Mouse (Mus musculus): ENCODE data around the gene Pdgfb. TPM values are rescaled to one million over a fixed set of nuclear protein-coding genes. Genes with fewer than 3 reads are reported as not detected.

Gene Pdgfb
- total and polyA plus RNA-seq, 3 experiments, result 0.23 to 0.72 TPM; not detected in 1

GRCm38 (mm10) chr15:80008461-80008860 is 6.3 kb downstream of the Pdgfb start:
- no peaks in the 10 kb centered on the region for H3K9me3 ChIP-seq (replicated peaks; ENCODE audit: insufficient read depth, low read length)
- peaks cover 0 to 1% of the 10 kb centered on the region in 2 experiments; a peak in 2 of 4 replicates for H3K27me3 ChIP-seq (ENCODE audit: control insufficient read depth in 1 of 2, insufficient read depth in 2 of 2, low read length in 2 of 2)
- H3K4me3 ChIP-seq (ENCODE audit: control insufficient read depth in 1 of 2, insufficient read depth in 1 of 2, low read depth in 2 of 2, low read length in 2 of 2), result no peak overlapping the region
- TF ChIP-seq BHLHE40 (IDR thresholded peaks at IDR 0.05; ENCODE audit: borderline replicate concordance, low read depth, low read length) (no peak), HCFC1 (IDR thresholded peaks at IDR 0.05; ENCODE audit: low read depth, low read length) (no peak), E2F4 (IDR thresholded peaks at IDR 0.05; ENCODE audit: borderline replicate concordance, low read depth, low read length) (no peak), EP300 (IDR thresholded peaks at IDR 0.05; ENCODE audit: low read depth in 1 of 2, low read length in 2 of 2) (no peak), GATA1 (IDR thresholded peaks at IDR 0.05; ENCODE audit: low read depth, low read length) (no peak), MEF2A (IDR thresholded peaks at IDR 0.05; ENCODE audit: extremely low read depth, insufficient replicate concordance, low read depth, low read length, poor library complexity, severe bottlenecking) (no peak), RAD21 (IDR thresholded peaks at IDR 0.05; ENCODE audit: low read depth, low read length) (no peak), ZC3H11A (IDR thresholded peaks at IDR 0.05; ENCODE audit: low read depth, low read length) (no peak), ZKSCAN1 (IDR thresholded peaks at IDR 0.05; ENCODE audit: low read depth, low read length) (no peak)
- H3K27ac ChIP-seq (ENCODE audit: control insufficient read depth, low read depth, low read length), result no peak overlapping the region
- no peaks in the 10 kb centered on the region for H3K79me2 ChIP-seq (ENCODE audit: control insufficient read depth, insufficient read depth, low read length, poor library complexity)
- H3K4me1 ChIP-seq (ENCODE audit: control insufficient read depth in 1 of 2, insufficient read depth in 2 of 2, low read length in 2 of 2), result peaks cover 10 to 19% of the 10 kb centered on the region in 2 experiments
- DNase-seq (ENCODE audit: low read depth, low spot score), result no peak
- no peak overlapping the region for H3K9ac ChIP-seq (ENCODE audit: control insufficient read depth, low read depth, low read length, poor library complexity, severe bottlenecking)
- peaks cover 0 to 15% of the 10 kb centered on the region in 2 experiments; a peak in 2 of 4 replicates for H3K36me3 ChIP-seq (ENCODE audit: control insufficient read depth in 1 of 2, insufficient read depth in 2 of 2, low read length in 2 of 2)

- H3K9me3 ChIP-seq (replicated peaks; ENCODE audit: insufficient read depth, low read length), result no peaks in the 10 kb centered on the region
- no peak overlapping the region for H3K9ac ChIP-seq (ENCODE audit: control insufficient read depth, low read depth, low read length, poor library complexity, severe bottlenecking)
- H3K27ac ChIP-seq (ENCODE audit: control insufficient read depth, low read depth, low read length), result peak overlapping the region; percentile 22; the same call in 1 of the 2 replicates
- H3K36me3 ChIP-seq (ENCODE audit: control insufficient read depth in 1 of 2, insufficient read depth in 2 of 2, low read length in 2 of 2), result peaks cover 0 to 15% of the 10 kb centered on the region in 2 experiments; a peak in 2 of 4 replicates
- H3K27me3 ChIP-seq (ENCODE audit: control insufficient read depth in 1 of 2, insufficient read depth in 2 of 2, low read length in 2 of 2), result no peaks in the 10 kb centered on the region
- DNase-seq (ENCODE audit: low read depth, low spot score), result peak; percentile 83
- H3K4me3 ChIP-seq (ENCODE audit: control insufficient read depth in 1 of 2, insufficient read depth in 1 of 2, low read depth in 2 of 2, low read length in 2 of 2), result no peak overlapping the region
- no peaks in the 10 kb centered on the region for H3K79me2 ChIP-seq (ENCODE audit: control insufficient read depth, insufficient read depth, low read length, poor library complexity)
- H3K4me1 ChIP-seq (ENCODE audit: control insufficient read depth in 1 of 2, insufficient read depth in 2 of 2, low read length in 2 of 2), result peaks cover 10 to 20% of the 10 kb centered on the region in 2 experiments
- TF ChIP-seq TAL1 (IDR thresholded peaks at IDR 0.05; ENCODE audit: low read length), result peak; percentile 91
- TF ChIP-seq ZC3H11A (IDR thresholded peaks at IDR 0.05; ENCODE audit: low read depth, low read length), result no peak
- TF ChIP-seq ELF1 (IDR thresholded peaks at IDR 0.05; ENCODE audit: low read depth, low read length), result no peak
- no peak for TF ChIP-seq ZKSCAN1 (IDR thresholded peaks at IDR 0.05; ENCODE audit: low read depth, low read length)
- TF ChIP-seq ZMIZ1 (IDR thresholded peaks at IDR 0.05; ENCODE audit: low read depth, low read length), result no peak
- TF ChIP-seq MEF2A (IDR thresholded peaks at IDR 0.05; ENCODE audit: extremely low read depth, insufficient replicate concordance, low read depth, low read length, poor library complexity, severe bottlenecking), result peak; percentile 82; the same call in 1 of the 2 replicates
- TF ChIP-seq GATA1 (IDR thresholded peaks at IDR 0.05; ENCODE audit: low read depth, low read length), result peak; percentile 50
- TF ChIP-seq POLR2A (IDR thresholded peaks at IDR 0.05; ENCODE audit: control insufficient read depth in 1 of 2, insufficient read depth in 1 of 2, low read depth in 1 of 2, low read length in 2 of 2, poor library complexity in 1 of 2), result no peak
- no peak for TF ChIP-seq RAD21 (IDR thresholded peaks at IDR 0.05; ENCODE audit: low read depth, low read length)
- peak; percentile 58 for TF ChIP-seq SIN3A (IDR thresholded peaks at IDR 0.05; ENCODE audit: low read length)
- peak; percentile 74 to 87 for TF ChIP-seq EP300 (IDR thresholded peaks at IDR 0.05; ENCODE audit: low read depth in 1 of 2, low read length in 2 of 2)
- no peak for TF ChIP-seq E2F4 (IDR thresholded peaks at IDR 0.05; ENCODE audit: borderline replicate concordance, low read depth, low read length)
- TF ChIP-seq NRF1 (IDR thresholded peaks at IDR 0.05; ENCODE audit: insufficient read depth, low read depth, low read length, poor library complexity, severe bottlenecking), result no peak
- peak; percentile 79 for TF ChIP-seq ETS1 (IDR thresholded peaks at IDR 0.05; ENCODE audit: low read depth, low read length)
- TF ChIP-seq MAX (IDR thresholded peaks at IDR 0.05; ENCODE audit: low read length), result no peak
- TF ChIP-seq JUND (IDR thresholded peaks at IDR 0.05; ENCODE audit: low read depth, low read length), result no peak
- no peak for TF ChIP-seq USF2 (IDR thresholded peaks at IDR 0.05; ENCODE audit: borderline replicate concordance in 1 of 2, insufficient read depth in 1 of 2, low read depth in 1 of 2, low read length in 2 of 2)
- TF ChIP-seq ZNF384 (IDR thresholded peaks at IDR 0.05; ENCODE audit: low read depth, low read length), result no peak
- no peak for TF ChIP-seq MYC (IDR thresholded peaks at IDR 0.05; ENCODE audit: low read depth, low read length)
- TF ChIP-seq TBP (IDR thresholded peaks at IDR 0.05; ENCODE audit: low read depth, low read length), result no peak
- TF ChIP-seq NELFE (IDR thresholded peaks at IDR 0.05; ENCODE audit: low read depth, low read length), result no peak
- TF ChIP-seq USF1 (IDR thresholded peaks at IDR 0.05; ENCODE audit: low read depth, low read length), result no peak
- TF ChIP-seq CTCF (IDR thresholded peaks at IDR 0.05 in 2 of 3, conservative IDR thresholded peaks at IDR 0.05 in 1 of 3; ENCODE audit: control insufficient read depth in 1 of 3, insufficient read depth in 1 of 3, low read depth in 2 of 3, low read length in 3 of 3, poor library complexity in 1 of 3, severe bottlenecking in 1 of 3), result no peak
- peak; percentile 60; the same call in 1 of the 2 replicates for TF ChIP-seq BHLHE40 (IDR thresholded peaks at IDR 0.05; ENCODE audit: borderline replicate concordance, low read depth, low read length)
- 0 out of 2 replicates have a peak, but pooled peaks have one; percentile 37 for TF ChIP-seq RCOR1 (IDR thresholded peaks at IDR 0.05; ENCODE audit: low read depth, low read length)
- no peak for TF ChIP-seq KAT2A (conservative IDR thresholded peaks at IDR 0.05; ENCODE audit: low read depth, low read length)
- no peak for TF ChIP-seq POLR2AphosphoS5 (IDR thresholded peaks at IDR 0.05; ENCODE audit: borderline replicate concordance, low read depth, low read length)
- TF ChIP-seq MAFK (IDR thresholded peaks at IDR 0.05; ENCODE audit: borderline replicate concordance, low read depth, low read length), result no peak
These were observed 8.6 kb downstream of the Pdgfb start for GRCm38 (mm10) chr15:80006156-80006555.

All from MEL (cell line).